Mouse (Mus musculus) heart, adult 2 months (tissue): ENCODE measurements around the gene Hells.

Experiments
- CTCF ChIP-seq: fragments of 200-600 bp; IDR thresholded peaks from 2 replicates; pipeline ENCODE4 v1.8.1; 2022; ENCODE audit warnings: antibody characterized with exemption, mild to moderate bottlenecking, moderate library complexity
- POLR2A ChIP-seq: fragments of 200-500 bp; IDR thresholded peaks from 2 replicates; pipeline ENCODE4 v1.6.1; 2011; ENCODE audit warnings: mild to moderate bottlenecking, low read depth, low read length, control low read depth; ENCODE audit not compliant: insufficient read depth

- no peak for TF ChIP-seq CTCF
- TF ChIP-seq POLR2A, result no peak
Observed at GRCm38 (mm10) chr19:38970741-38971140, 40.0 kb downstream of the Hells start.
